Mouse (Mus musculus): ENCODE data around the gene Aifm1. TPM values are rescaled to one million over a fixed set of nuclear protein-coding genes. Genes with fewer than 3 reads are reported as not detected.

The Aifm1 gene
- 157 TPM for polyA plus RNA-seq (2014; fragmentation: Illumina TruSeq; extraction: RNeasy Lipid Tissue Mini Kit (QIAGEN cat#74804); ENCODE audit: low read depth, low replicate concordance)

DNA sequence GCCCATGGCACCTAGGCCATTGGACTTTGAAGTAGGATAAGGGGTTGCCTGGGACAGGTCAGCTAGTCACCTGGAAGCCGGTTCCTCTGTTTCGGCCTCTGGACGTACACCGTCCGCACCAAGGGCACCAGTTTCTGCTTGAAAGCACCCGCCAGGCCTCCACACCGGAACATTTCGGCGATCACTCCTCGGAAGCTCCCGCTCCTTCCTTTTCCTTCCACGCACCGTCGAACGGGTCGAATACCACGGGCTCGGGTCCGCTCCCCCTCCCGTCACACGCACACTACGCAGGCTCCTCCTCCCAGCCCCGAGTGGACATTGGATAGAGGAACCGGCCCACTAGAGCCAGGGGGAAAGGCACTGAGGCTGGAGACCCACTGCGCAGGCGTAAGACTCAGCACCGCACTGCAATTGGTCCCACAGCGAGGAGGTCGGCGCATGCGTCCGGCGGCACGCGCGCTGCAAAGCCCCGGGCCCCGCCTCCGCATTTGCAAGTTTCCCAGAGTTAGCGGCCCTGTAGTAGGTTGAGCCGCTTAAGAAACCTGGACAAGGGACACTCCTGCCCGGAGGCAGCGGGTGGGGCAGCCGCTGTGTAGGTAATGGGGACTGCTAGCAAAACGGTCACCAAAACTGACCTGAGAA, at the start of gene Aifm1:
Gene Aifm1, minus strand, starts transcription at position 398 of the 642 bp plus-strand sequence.

DNA sequence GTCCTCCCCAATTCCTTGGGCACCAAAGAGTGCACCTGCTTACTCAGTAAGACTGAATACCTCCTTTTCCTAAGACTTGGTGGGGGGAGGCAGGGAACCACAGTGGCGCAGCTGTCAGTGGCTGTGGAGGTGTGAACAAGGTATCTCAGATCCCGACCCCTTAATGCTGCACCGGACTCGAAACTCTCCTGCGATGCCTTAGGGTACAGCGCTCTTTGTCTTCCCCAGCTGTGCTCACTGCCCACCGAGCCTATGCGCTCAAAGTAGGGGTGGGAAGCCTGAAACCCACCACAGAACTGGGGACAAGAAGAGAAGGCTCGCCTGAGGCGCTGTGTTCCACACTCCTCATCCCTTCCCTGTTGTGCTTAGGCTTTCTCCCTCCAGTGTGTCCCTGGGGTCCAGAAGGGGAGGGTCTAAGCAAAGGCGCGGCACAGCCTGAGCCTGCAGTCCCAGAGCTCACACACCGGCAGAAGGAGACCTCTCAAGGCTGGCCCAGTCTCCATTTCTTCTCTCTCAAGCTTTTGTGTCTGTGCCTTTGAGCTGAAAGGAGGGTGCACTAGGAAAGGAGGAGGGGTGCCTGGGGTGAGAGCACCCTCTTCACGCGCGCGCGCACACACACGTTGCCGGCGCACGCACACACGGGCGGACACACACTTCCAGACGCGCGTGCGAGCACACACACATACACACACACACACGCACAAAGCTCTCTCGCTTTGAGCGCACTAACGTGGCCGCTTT, 5.6 kb upstream of the Aifm1 start, which contains the start of gene Rab33a:
Gene Rab33a, plus strand, starts transcription at position 478 of the 741 bp plus-strand sequence.

DNA sequence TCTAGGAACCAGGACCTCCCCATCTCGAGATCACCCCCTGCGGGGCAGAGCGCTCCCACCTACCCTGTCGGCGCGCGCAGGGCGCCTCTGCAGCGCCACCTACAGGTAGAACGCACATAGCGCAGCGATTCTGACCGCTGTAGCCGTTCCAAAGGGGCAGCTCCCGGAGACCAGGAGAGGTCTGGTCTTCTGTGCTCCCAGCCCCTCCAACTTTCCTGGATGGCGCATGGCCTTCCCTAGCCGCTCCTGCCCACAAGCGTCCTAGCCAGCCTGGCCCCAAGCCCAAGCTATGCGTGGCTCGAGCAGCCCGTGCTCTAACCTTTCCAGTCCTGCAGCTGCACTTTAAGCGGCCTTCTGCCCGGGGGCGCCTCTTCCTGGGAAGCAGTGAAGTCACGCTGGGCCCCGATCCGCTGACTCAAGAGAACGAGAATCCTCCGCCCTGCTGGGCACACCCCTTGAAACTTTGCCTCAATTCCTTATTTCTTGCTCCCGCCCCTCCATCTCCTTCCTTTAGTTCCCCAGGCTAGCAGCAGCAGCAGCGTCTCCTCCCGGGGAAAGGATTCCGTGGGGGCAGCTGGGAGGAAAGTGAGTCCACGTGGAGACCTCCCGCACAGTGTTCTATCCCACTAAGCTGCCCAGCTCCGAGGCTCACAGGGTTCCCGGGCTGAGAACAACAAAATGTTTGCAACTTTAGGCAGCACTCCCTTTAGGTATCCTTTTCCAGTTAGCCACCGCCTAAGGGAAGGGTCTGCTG, 50.4 kb downstream of the Aifm1 start, which contains the start of gene Elf4:
Gene Elf4, minus strand, starts transcription at position 379 of the 754 bp plus-strand sequence.

Other genes with a start within 250 kb of the Aifm1 start
- gene Bcorl1, start 172.2 kb downstream of the Aifm1 start, polyA plus RNA-seq (2014; fragmentation: Illumina TruSeq; extraction: RNeasy Lipid Tissue Mini Kit (QIAGEN cat#74804); ENCODE audit: low read depth, low replicate concordance), result 0.58 TPM
- gene Elf4, start 50.4 kb downstream of the Aifm1 start, polyA plus RNA-seq (2014; fragmentation: Illumina TruSeq; extraction: RNeasy Lipid Tissue Mini Kit (QIAGEN cat#74804); ENCODE audit: low read depth, low replicate concordance), result 0.58 TPM
- not detected for gene Rab33a, start 5.7 kb upstream of the Aifm1 start, polyA plus RNA-seq (2014; fragmentation: Illumina TruSeq; extraction: RNeasy Lipid Tissue Mini Kit (QIAGEN cat#74804); ENCODE audit: low read depth, low replicate concordance)
- 9.1 TPM for gene Zfp280c, start 80.9 kb upstream of the Aifm1 start, polyA plus RNA-seq (2014; fragmentation: Illumina TruSeq; extraction: RNeasy Lipid Tissue Mini Kit (QIAGEN cat#74804); ENCODE audit: low read depth, low replicate concordance)
- gene Slc25a14, start 109.8 kb upstream of the Aifm1 start, polyA plus RNA-seq (2014; fragmentation: Illumina TruSeq; extraction: RNeasy Lipid Tissue Mini Kit (QIAGEN cat#74804); ENCODE audit: low read depth, low replicate concordance), result 4.6 TPM
- not detected for gene Gpr119, start 160.9 kb upstream of the Aifm1 start, polyA plus RNA-seq (2014; fragmentation: Illumina TruSeq; extraction: RNeasy Lipid Tissue Mini Kit (QIAGEN cat#74804); ENCODE audit: low read depth, low replicate concordance)
- 0.82 TPM for gene Rbmx2, start 181.4 kb upstream of the Aifm1 start, polyA plus RNA-seq (2014; fragmentation: Illumina TruSeq; extraction: RNeasy Lipid Tissue Mini Kit (QIAGEN cat#74804); ENCODE audit: low read depth, low replicate concordance)